Mouse (Mus musculus) left cerebral cortex, postnatal 36 days (tissue): ENCODE measurements around the gene Zc3hav1. TPM values are rescaled to one million over a fixed set of nuclear protein-coding genes. Genes with fewer than 3 reads are reported as not detected.
A peak's percentile ranks its signal among the peaks of the same experiment; 100 is the strongest.

Source experiments
- DNase-seq, 2 experiments: peaks; one replicate each; pipeline ENCODE4 v3.0.0; 2021 to 2022; ENCODE audit warnings: low spot score in 2 of 2, mixed read lengths in 1 of 2
- intact Hi-C: fragments of 180-260 bp; cut with DNase I; formaldehyde crosslinking; loops from one replicate; pipeline ENCODE4 v1.15.1; 2025
- total RNA-seq, 2 experiments: library from RNA; stranded (reverse); gene quantifications; 2 replicates each; pipeline ENCODE4 v1.2.3; 2021

The Zc3hav1 gene
- total RNA-seq, 2 experiments from 2014 or later: 2.1 to 3.3 TPM

DNA sequence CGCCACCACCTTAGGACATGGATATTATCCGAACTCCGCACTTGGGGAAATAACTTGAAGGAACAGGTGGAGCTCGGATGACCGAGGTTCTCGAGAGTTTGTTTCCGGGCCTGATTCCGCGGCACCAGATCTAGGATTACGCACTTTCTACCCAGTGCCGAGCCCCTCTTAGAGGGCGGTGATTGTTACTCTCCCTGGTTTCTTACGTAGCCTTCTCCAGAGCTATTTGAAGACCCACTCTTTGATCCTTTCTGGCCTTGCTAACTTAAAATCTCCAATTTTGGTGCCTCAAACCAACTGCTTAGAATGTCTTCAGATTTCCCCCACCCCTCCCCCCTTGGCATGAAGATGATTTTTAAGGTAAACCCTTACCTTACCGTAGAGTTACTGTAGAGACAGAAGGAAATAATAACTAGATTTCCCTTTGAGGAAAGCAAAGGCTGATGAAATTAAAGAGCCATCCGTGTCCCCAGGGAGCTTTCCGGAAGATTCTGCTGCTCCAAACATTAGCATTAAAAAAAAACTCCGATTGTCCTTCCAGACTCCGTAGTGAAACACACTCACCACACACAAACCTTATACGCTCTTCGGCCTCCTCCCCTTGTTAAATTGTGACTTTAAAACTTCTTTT is 435 bp upstream of the Zc3hav1 start:
- DNase-seq: no peak
- intact Hi-C loops: no loop called here

DNA sequence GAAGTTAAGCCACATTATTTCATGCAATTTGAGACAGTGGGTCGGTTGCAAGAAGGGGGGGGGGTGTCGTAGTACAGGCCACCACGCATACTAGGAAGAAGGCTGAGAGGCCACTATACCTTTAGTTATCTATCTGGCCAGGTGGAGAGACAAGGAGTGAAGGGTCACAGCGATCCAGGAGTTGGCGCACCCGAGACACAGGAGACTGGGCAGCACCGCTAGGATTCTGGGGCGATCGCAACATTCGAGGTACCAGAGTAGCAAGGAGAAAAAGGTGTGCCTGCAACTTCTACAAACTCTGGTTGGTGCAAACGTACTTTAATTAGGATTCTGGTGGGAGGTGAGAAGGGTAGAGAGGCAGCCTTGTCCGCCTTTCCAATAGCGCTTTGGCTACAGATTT is 1.2 kb downstream of the Zc3hav1 start:
- intact Hi-C loops: no loop called here
- DNase-seq: no peak

DNA sequence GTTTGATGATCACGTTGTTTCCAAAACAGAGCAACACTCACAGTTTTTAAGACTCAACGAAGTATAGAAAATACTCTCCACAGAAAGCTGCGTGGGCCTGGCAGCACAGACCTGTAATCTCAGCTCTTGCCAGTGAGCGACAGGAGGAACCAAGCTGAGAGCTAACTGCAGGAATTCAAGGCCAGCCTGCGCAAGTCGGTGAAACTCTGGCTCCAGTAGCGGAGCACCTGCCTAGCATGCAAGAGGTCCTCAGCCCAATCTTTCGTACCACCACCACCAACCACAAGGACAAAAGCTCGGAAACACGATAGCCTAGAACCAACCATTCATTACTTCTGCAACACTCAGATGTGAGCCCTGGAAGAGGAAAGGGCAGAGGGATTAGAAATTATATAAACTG is 2.0 kb downstream of the Zc3hav1 start:
- intact Hi-C loops: no loop called here
- DNase-seq: no peak

DNA sequence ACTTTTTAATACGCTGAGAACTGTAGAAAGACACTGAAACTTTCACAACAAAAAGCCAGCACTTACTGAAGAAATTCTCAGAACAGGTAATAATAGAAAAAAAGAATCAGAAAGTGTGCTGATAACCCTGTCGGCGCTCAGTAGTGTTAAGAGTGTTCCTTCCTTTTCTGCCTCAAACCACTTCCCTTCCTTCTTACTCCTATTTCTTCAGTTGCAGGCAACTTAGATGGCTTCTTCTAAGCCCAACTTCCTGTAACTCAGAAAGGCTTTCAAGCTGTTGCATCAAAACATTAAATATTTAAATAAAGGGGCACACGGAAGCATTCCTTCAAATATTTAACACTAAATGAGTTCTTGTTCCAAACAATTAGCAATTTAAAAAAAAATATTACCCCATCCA is 2.5 kb downstream of the Zc3hav1 start:
- DNase-seq: no peak
- intact Hi-C loops: no loop called here

DNA sequence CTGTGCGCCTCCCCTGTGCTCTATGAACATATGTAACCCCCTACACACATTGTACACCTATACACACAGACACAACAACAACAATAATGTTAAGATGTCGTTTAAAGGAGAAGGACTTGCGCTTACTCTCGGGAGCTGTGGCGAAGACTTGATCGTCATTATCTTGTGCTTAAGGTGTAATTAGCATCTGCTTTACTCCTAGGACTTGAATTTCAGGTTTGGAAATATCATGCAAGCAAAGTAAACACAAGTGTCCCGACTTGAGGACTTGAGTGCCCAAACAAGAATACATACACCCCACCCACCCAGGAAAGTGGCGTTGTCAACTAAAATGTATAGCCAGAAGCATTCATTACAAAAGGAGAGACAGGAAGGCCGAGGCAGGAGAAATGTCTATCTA is 4.6 kb downstream of the Zc3hav1 start:
- intact Hi-C loops: no loop called here
- DNase-seq: no peak

DNA sequence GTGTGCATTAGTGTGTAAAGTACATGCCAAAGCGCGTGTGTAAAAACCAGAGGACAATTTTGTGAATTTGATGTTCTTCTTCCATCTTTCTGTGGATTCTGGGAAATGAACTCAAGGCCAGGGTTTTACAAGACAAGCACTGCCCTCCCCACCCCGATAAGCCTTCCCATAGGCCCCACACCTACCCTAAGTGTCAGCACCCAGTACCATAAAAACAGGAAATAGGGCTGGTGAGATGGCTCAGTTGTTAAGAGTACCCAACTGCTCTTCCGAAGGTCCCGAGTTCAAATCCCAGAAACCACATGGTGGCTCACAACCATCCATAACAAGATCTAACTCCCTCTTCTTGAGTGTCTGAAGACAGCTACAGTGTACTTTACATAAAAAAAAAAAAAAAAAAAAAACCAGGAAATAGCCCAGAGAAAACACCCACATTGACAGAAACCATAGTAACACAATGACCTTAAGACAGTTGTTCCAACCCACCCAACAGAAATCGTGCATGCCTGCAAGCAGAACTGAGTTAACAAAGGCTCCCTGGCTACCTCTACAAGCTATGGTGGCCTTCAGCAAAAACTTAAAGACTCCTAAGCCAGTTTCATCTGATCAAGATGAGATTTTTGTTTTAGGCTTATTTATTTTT is 5.5 kb downstream of the Zc3hav1 start:
- intact Hi-C loops: no loop called here
- no peak for DNase-seq

DNA sequence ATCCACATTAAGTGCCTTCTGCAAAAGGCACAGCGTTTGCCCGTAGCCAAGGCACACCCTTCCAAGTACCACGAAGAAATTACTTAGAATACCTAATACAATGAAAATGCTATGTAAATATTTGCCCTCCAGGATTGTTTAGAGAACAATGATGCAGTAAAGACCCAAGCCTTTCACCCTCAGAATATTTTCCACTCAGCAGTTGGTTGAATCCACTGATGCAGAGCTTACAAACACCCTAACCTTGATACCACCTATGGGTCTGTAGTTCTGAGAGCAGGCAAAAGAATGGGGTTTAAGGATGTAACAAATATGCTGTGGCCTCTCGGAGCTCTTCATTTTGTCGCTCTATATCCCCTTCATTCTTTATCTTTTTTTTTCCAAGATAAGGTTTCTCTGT is 6.5 kb downstream of the Zc3hav1 start:
- no peak for DNase-seq

DNA sequence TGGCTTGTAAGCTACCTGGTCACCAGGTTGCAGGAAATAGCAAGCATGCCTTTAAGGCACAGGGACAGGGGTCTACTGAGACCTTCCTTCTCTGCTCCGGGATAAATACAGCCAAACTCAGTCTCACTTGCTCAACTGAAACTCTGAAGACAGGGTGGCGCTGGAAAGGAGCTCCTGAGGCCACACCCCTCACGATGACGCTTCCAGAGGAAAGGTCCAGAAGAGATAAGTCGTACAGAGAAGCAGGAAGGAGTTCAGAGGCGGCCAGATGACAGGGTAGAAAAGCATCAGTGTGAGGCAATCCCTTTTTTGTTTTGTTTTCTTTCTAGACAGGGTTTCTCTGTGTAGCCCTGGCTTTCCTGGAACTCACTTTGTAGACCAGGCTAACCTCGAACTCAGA is 8.6 kb downstream of the Zc3hav1 start:
- intact Hi-C loops: no loop called here
- no peak for DNase-seq

More for the DNA sequence above, 6.5 kb downstream of the Zc3hav1 start:
- intact Hi-C loops: no loop called here

DNA sequence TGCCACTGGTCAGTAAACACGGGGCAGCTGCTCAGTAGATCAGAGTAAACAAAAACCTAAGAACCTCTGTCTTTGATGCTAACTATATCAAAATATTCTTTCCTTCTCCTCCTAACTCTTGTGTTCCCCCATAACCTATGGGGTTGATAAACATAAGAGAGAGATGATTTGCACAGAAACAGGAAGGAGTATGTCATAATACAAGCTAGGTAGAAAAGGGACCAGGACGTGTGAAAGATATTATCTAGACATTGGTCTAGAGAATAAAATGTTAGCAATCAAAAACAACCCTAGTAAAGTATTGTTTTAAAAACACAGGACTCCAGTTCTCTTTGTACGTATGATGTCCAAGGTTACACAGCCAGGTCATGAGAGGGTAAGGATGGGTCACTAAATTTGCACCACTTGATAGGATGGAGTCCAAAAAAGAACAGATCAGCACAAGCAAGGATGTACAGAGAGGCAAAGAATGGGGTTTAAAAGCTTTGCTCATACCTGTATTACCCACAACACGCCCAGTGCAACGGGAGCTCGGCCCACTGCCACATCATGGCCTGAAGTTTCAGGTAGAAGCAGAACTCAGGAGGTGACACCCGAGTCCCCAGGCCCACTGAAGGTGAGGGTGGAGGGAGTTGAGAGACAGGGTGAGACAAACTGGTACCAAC is 10.3 kb downstream of the Zc3hav1 start:
- intact Hi-C loops: no loop called here

DNA sequence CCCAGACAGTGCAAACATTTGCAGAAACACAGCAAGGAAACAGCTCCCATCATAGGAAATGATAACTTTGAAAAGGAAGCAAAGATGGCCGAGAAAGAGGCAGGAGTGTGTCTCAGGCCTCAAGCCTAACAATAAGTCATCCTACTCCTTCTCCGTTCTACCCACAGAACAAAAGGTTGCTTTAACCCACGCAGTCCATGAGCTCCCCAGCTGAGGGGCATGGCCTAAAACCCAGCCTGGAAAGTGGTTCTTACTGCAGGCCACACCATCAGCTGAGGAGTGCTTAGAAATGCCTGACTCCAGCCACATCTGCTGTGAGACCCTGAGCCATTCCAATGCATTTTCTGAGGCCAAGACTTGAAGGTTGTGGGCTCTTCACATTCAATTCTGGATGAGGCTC is 10.8 kb downstream of the Zc3hav1 start:
- DNase-seq: no peak
- intact Hi-C loops: no loop called here

More for the DNA sequence above, 10.3 kb downstream of the Zc3hav1 start:
- no peak for DNase-seq

DNA sequence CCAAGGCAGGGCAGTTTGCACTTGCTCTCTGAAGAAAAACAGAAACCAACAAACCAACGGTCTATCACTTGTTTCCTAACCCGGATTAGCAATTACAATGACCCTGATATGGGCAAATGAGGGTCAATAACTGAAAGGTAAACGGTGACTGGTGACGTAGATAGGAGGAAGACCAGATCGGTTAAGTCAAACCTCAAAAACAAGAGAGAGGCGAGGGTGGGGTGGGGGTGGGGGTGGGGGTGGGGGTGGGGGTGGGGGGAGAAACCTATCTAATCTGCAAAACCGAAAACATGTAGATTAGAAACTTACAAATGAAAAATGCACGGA is 11.8 kb downstream of the Zc3hav1 start:
- no peak for DNase-seq
- intact Hi-C loops: no loop called here

DNA sequence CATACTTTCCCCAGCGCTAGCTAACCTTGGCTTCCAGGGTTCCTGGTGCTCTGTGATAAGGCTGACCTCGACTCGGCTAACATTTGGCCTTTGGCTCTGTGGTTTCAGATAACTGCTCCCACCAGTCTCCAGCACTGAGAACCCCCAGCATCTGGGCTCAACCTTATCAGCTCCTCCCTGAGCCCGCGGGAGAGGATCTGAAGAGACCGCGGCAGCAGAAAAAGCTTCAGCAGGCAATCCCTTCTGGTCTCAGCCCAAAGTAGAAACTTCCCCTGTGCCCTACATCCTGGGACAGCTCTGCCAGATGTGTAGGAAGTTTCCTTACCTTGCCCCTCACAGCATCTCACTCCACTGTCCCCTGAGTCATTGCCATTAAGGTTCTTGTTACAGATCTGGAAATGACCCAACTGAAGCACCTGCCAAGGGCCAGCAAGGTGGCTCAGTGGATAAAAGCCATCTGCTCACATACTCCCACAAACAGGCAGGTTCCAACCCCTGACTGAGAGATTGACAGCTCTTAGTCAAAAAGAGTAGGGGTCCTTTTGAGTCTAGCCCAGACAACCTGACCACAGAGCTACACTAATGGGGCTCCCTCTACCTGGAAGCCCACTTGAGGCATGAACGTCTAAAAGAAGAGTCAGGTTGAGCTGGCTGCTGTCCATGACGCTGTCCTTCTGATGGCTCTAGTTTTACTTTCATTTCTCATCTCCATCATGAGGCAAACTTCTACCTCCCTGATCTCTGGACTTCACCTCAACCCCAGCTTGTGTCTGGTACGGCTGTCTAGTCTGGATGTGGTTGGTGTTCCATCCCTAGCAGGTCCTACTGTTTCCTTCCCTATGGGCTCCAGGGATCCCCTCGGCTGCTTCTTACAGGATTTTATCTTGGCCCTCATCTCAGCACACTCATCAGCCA is 12.4 kb downstream of the Zc3hav1 start:
- DNase-seq: no peak
- intact Hi-C loops: no loop called here

DNA sequence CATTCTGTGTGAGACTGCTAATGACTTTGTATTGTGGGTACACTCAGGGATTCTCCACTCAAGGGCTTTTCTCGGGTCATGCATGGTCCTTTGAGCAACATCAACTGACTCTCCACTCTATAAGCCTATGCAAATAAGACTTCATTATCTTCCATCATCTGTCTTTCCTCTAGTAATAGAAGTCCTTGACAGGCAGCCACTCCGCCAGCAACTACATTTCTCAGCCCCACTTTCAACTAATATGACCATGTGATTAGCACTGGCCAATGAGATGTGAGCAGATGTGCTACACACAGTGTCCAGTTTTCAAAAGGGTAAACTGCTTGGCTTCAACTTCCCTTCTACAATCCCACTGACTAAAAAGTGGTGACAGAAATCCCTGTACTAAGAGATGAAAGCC is 15.3 kb downstream of the Zc3hav1 start:
- DNase-seq: no peak
- intact Hi-C loops: no loop called here

DNA sequence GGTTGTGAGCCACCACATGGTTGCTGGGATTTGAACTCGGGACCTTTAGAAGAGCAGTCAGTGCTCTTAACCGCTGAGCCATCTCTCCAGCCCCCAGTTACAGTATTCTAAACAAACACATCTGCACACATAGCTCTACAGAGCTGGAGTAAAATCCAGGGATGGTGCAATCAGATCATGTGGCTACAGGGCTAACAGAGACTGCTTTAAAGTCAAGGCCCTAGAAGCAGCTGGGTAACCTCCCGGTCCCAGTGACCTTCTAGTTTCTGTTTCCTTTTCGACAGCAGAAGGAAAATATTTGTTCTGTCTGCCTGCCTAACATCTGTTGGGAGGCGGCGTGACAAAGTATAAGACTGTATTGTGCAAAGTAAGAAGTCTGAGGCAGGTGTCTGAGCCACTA is 16.5 kb downstream of the Zc3hav1 start:
- intact Hi-C loops: no loop called here
- no peak for DNase-seq

DNA sequence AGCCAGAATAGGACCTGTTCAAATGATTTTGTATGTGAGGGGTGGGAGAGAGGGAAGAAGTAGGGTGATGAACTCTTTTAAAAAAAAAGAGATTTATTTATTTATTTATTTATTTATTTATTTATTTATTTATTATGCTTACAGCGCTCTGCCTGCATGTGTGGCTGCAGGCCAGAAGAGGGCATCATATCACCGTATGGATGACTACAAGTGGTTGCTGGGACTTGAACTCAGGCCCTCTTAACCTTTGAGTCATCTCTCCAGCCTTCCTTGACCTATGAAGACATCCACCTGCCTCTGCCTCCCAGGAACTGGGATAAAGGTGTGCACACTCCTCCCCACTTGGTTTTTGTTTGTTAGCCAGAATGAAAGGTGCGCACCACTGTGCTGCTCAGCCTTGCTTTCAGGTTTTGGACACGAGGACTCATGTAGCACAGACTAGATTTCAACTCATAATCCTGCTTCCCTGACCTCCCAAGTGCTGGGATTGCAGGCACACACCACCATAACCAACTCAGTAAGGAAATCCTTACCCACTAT is 17.2 kb downstream of the Zc3hav1 start:
- DNase-seq: no peak
- intact Hi-C loops: no loop called here

DNA sequence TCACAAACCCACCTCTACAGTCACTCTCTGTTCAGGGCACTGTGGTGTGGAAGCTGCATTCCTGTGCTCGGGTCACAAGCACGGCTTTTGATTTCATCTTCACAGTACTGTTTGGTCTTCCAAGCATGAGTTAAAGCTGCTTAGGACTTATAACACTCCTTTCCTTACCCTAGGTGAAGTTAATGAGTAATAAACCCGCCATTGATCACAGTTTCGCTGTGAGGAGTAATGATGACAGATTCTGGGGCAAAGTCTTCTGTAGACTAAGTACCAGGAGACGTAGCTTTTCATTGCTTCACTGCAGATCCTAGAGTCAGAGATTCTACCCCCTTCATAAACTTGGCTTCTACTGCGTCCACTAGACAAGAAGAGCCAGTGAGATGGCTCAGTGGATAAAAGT is 19.1 kb downstream of the Zc3hav1 start:
- no peak for DNase-seq
- intact Hi-C loops: no loop called here

DNA sequence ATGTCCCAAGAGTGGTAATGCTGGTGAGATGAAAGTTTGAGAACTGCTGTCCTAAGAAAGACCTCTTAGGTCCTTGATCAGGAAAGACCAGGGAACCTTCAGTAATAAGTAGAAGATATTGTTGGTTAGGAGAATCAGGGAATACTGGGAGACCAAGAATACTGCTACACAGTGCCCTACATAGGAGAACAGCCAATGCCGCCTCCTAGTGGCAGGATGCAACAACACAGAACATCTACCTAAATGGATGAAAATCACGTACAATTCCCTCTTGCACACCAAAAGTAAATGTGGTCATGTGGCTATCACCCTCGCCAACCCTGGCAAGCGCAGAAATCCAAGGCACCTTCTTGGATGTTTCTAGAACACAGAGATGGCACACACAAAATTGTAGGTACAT is 27.8 kb downstream of the Zc3hav1 start:
- intact Hi-C loops: no loop called here
- DNase-seq: peak; percentile 26 to 34

DNA sequence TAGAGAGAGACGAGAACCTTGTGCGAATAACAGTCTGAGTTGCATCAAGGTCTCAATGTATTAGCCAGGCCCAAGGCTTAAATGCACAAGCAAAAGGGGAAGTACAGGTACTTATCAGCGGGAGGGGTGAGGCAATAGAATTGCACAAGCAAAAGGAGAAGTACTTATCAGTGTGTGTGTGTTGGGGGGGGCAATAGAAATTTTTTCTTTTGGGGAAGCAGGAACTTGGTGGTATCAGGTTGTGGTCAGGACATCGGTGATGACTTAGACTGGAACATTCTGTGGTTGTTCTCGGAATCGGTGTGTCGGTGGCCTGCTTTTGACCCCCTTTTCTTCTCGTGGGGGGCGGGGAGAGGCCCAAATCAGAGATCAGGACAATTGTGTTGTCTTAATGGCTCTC is 33.8 kb downstream of the Zc3hav1 start:
- intact Hi-C loops: no loop called here
- DNase-seq: no peak

DNA sequence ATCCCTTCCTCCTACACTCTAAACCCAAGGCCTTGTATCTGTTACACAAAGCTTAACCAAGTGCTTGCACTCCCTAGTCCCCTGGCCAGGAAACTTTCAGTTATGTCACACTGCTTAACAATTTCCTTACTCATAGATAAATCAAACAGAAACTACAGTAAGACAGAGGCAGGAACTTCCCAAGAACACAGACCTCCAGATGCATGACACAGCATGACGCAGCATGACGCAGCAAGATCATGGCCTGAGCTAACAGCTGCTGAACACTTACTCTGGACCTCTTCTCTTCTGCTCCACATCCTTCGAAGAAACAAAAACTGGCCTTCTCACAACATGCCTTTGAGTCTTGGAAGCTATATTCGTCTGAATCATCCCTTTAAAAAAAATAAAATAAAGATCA is 38.4 kb downstream of the Zc3hav1 start:
- no peak for DNase-seq
- intact Hi-C loops: no loop called here

DNA sequence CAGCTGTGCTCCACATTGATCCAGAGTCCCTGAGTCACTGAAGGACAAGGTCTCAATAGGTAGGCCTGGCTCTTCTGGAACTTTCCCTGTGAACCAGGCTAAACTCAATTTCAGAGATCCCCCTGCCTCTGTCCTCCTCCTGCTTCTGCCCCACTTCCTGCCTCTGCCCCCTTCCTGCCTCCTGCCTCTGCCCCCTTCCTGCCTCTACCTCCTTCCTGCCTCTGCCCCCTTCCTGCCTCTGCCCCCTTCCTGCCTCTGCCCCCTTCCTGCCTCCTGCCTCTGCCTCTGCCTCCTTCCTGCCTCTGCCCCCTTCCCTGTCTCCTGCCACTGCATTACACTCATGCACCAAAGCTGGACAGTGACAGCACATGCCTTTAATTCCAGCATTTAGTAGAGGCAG is 44.7 kb downstream of the Zc3hav1 start:
- intact Hi-C loops: no loop called here
- no peak for DNase-seq
